Mouse (Mus musculus) embryonic fibroblast, embryonic 13.5 days (primary cell): Measurements from ENCODE around the gene Tmem179.

ENCODE experiments used
- CTCF ChIP-seq: IDR thresholded peaks from 2 replicates; pipeline ENCODE4 v1.5.1; 2011; ENCODE audit warnings: mild to moderate bottlenecking, control low read depth, low read length, moderate library complexity, borderline replicate concordance; ENCODE audit not compliant: insufficient read depth
- POLR2A ChIP-seq: IDR thresholded peaks from 2 replicates; pipeline ENCODE4 v1.6.1; 2011; ENCODE audit warnings: low read depth, mild to moderate bottlenecking, control low read depth, low read length, moderate library complexity

- no peak for TF ChIP-seq POLR2A
- TF ChIP-seq CTCF = no peak
Measured at GRCm38 (mm10) chr12:112546110-112546509, 29.6 kb upstream of the Tmem179 start.
